Mouse (Mus musculus) limb, embryonic 13.5 days (tissue): ENCODE results near the gene Plekhg4. TPM values are rescaled to one million over a fixed set of nuclear protein-coding genes. Genes with fewer than 3 reads are reported as not detected.

Experiments
- ATAC-seq: fragments of 200-750 bp; cut with Nextera tagmentation; 2 replicates; pipeline ENCODE4 v1.8.0; 2017; ENCODE audit warnings: low read depth, moderate number of reproducible peaks, moderate TSS enrichment; ENCODE audit not compliant: low FRiP score
- H3K27ac ChIP-seq: fragments of 300-500 bp; sonication (generic); 2 replicates; pipeline ENCODE4 v1.5.1; 2015; ENCODE audit warnings: inconsistent platforms, mild to moderate bottlenecking, moderate library complexity
- H3K27me3 ChIP-seq: fragments of 300-500 bp; sonication (generic); 2 replicates; pipeline ENCODE4 v1.6.1; 2015; ENCODE audit warnings: mild to moderate bottlenecking, inconsistent platforms
- H3K36me3 ChIP-seq: fragments of 300-500 bp; sonication (generic); 2 replicates; pipeline ENCODE4 v1.6.1; 2015; ENCODE audit warnings: inconsistent platforms, mild to moderate bottlenecking, moderate library complexity
- H3K4me1 ChIP-seq: fragments of 300-500 bp; sonication (generic); 2 replicates; pipeline ENCODE4 v1.6.1; 2015; ENCODE audit warnings: inconsistent platforms
- H3K4me2 ChIP-seq: fragments of 300-500 bp; sonication (generic); replicated peaks from 2 replicates; pipeline ENCODE4 v1.6.1; 2015; ENCODE audit warnings: inconsistent platforms, mild to moderate bottlenecking, moderate library complexity
- H3K4me3 ChIP-seq: fragments of 300-500 bp; sonication (generic); 2 replicates; pipeline ENCODE4 v1.5.1; 2015; ENCODE audit warnings: moderate library complexity, mild to moderate bottlenecking, inconsistent platforms
- H3K9ac ChIP-seq: fragments of 300-500 bp; sonication (generic); 2 replicates; pipeline ENCODE4 v1.6.1; 2015; ENCODE audit warnings: mild to moderate bottlenecking, inconsistent platforms
- H3K9me3 ChIP-seq: fragments of 300-500 bp; sonication (generic); 2 replicates; pipeline ENCODE4 v1.6.1; 2016; ENCODE audit warnings: inconsistent platforms
- WGBS: fragments of 180-500 bp; shearing (Covaris S2); methylation state at CpG from one replicate; pipeline ENCODE4 v1.1.7; 2015; 5-methylcytosine and 5-hydroxymethylcytosine counted together
- polyA plus RNA-seq: library from polyadenylated mRNA; unstranded; fragments of >200 nt; fragmentation: Nextera tagmentation; extraction: Ambion mirVana; gene quantifications from 2 replicates; pipeline ENCODE4 v1.2.1, GENCODE M21; 2015

The Plekhg4 gene
- polyA plus RNA-seq, 1 experiment from 2014 or later = 0.73 TPM

- Histone ChIP-seq H3K4me3 (no peak overlapping the region), H3K4me2 (no peak overlapping the region), H3K27ac (no peak overlapping the region), H3K27me3 (peaks cover 21% of the 10 kb centered on the region), H3K9me3 (no peaks in the 10 kb centered on the region), H3K4me1 (0 out of 2 replicates have a peak, but pooled peaks cover under 1% of the 10 kb centered on the region), H3K9ac (no peak overlapping the region), H3K36me3 (no peaks in the 10 kb centered on the region)
- ATAC-seq = no peak
- WGBS = 74% methylated on average over 2 of the region's 2 CpGs
Observed at GRCm38 (mm10) chr8:105418992-105419391, 45.9 kb downstream of the Plekhg4 start.

DNA sequence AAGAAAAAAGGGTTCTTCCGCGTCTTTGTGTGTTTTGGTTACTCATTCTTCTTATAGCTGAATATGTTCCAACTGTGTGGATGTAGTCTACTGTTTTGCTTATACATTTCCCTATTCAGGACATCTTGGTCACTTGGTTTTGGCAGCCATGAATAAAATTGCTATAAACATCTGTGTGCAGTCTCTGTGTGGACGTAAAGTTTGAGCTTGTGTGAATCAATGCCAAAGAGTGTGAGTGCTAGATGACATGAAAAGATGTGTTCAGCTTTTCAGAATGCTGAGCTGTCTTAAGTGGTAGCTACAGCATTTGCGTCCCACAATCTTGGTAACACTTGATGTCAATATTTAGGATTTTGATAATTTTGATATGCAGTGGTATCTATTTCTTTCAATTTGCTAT is 46.7 kb downstream of the Plekhg4 start:
- Histone ChIP-seq H3K9me3 (no peaks in the 10 kb centered on the region), H3K36me3 (no peaks in the 10 kb centered on the region), H3K4me1 (no peaks in the 10 kb centered on the region), H3K27ac (no peak overlapping the region), H3K4me3 (no peak overlapping the region), H3K4me2 (no peak overlapping the region), H3K27me3 (peaks cover 12% of the 10 kb centered on the region), H3K9ac (no peak overlapping the region)
- no peak for ATAC-seq
- 89% methylated on average over 4 of the region's 4 CpGs for WGBS

GRCm38 (mm10) chr8:105422006-105422405 is 48.9 kb downstream of the Plekhg4 start:
- H3K4me1 ChIP-seq = no peaks in the 10 kb centered on the region
- no peak for ATAC-seq
- H3K4me2 ChIP-seq = no peak overlapping the region
- no peaks in the 10 kb centered on the region for H3K27me3 ChIP-seq
- H3K27ac ChIP-seq = no peak overlapping the region
- H3K9me3 ChIP-seq = no peaks in the 10 kb centered on the region
- 75% methylated on average over 1 of the region's 1 CpGs for WGBS
- no peaks in the 10 kb centered on the region for H3K36me3 ChIP-seq
- H3K9ac ChIP-seq = no peak overlapping the region
- H3K4me3 ChIP-seq = no peak overlapping the region

- Histone ChIP-seq H3K9ac (no peak overlapping the region), H3K4me1 (no peaks in the 10 kb centered on the region), H3K9me3 (no peaks in the 10 kb centered on the region), H3K36me3 (no peaks in the 10 kb centered on the region), H3K4me2 (no peak overlapping the region), H3K27ac (no peak overlapping the region), H3K4me3 (no peak overlapping the region), H3K27me3 (peaks cover 4% of the 10 kb centered on the region; the same call in 1 of the 2 replicates)
- ATAC-seq = no peak
- 79% methylated on average over 6 of the region's 6 CpGs for WGBS
Observed at GRCm38 (mm10) chr8:105426878-105427277, 53.8 kb downstream of the Plekhg4 start.

GRCm38 (mm10) chr8:105431743-105432515 is 58.9 kb downstream of the Plekhg4 start:
- no peak overlapping the region for H3K4me3 ChIP-seq
- WGBS = 69% methylated on average over 7 of the region's 7 CpGs

More at GRCm38 (mm10) chr8:105431743-105432515, 58.9 kb downstream of the Plekhg4 start:
- Histone ChIP-seq H3K9me3 (no peaks in the 10 kb centered on the region), H3K27ac (no peak overlapping the region), H3K9ac (no peak overlapping the region), H3K4me2 (no peak overlapping the region), H3K36me3 (no peaks in the 10 kb centered on the region), H3K27me3 (peaks cover 4% of the 10 kb centered on the region; the same call in 1 of the 2 replicates), H3K4me1 (no peaks in the 10 kb centered on the region)
- no peak for ATAC-seq

Other genes starting within 250 kb of the Plekhg4 start
- gene Ces4a, start 241.5 kb upstream of the Plekhg4 start, polyA plus RNA-seq = not detected in 2 replicates
- gene Cbfb, start 202.6 kb upstream of the Plekhg4 start, polyA plus RNA-seq = 97.1 and 101 TPM in 2 replicates
- gene D230025D16Rik, start 148.1 kb upstream of the Plekhg4 start, polyA plus RNA-seq = 27.3 and 27.6 TPM in 2 replicates
- 24.7 and 25.4 TPM in 2 replicates for gene B3gnt9, start 118.1 kb upstream of the Plekhg4 start, polyA plus RNA-seq
- gene Tradd, start 108.7 kb upstream of the Plekhg4 start, polyA plus RNA-seq = 20.1 and 23.2 TPM in 2 replicates
- gene Fbxl8, start 108.6 kb upstream of the Plekhg4 start, polyA plus RNA-seq = 2.6 and 2.8 TPM in 2 replicates
- 0.11 and 0.19 TPM in 2 replicates for gene Hsf4, start 103.5 kb upstream of the Plekhg4 start, polyA plus RNA-seq
- gene Nol3, start 97.1 kb upstream of the Plekhg4 start, polyA plus RNA-seq = 2.7 and 3.1 TPM in 2 replicates
- gene 4931428F04Rik, start 83.4 kb upstream of the Plekhg4 start, polyA plus RNA-seq = 16.3 TPM in 2 replicates
- gene Exoc3l, start 77.2 kb upstream of the Plekhg4 start, polyA plus RNA-seq = 8.3 and 9.1 TPM in 2 replicates
- 73.6 and 75.4 TPM in 2 replicates for gene E2f4, start 75.6 kb upstream of the Plekhg4 start, polyA plus RNA-seq
- gene Elmo3, start 67.7 kb upstream of the Plekhg4 start, polyA plus RNA-seq = 3.9 and 5.1 TPM in 2 replicates
- 1.8 and 2.7 TPM in 2 replicates for gene Lrrc29, start 47.0 kb upstream of the Plekhg4 start, polyA plus RNA-seq
- gene Tmem208, start 46.9 kb upstream of the Plekhg4 start, polyA plus RNA-seq = 119 and 122 TPM in 2 replicates
- 2.1 and 2.3 TPM in 2 replicates for gene Fhod1, start 25.3 kb upstream of the Plekhg4 start, polyA plus RNA-seq
- 6.0 and 6.4 TPM in 2 replicates for gene Slc9a5, start 24.4 kb upstream of the Plekhg4 start, polyA plus RNA-seq
- gene Kctd19, start 40.2 kb downstream of the Plekhg4 start, polyA plus RNA-seq = not detected in 2 replicates
- 0.36 and 0.55 TPM in 2 replicates for gene Lrrc36, start 40.3 kb downstream of the Plekhg4 start, polyA plus RNA-seq
- gene Tppp3, start 98.3 kb downstream of the Plekhg4 start, polyA plus RNA-seq = 65.4 and 71.1 TPM in 2 replicates
- 42.5 and 45.3 TPM in 2 replicates for gene Zdhhc1, start 123.6 kb downstream of the Plekhg4 start, polyA plus RNA-seq
- 5.9 and 7.6 TPM in 2 replicates for gene Hsd11b2, start 145.5 kb downstream of the Plekhg4 start, polyA plus RNA-seq
- gene Atp6v0d1, start 192.8 kb downstream of the Plekhg4 start, polyA plus RNA-seq = 82.5 and 83.5 TPM in 2 replicates
- gene Ripor1, start 232.0 kb downstream of the Plekhg4 start, polyA plus RNA-seq = 20.1 and 20.2 TPM in 2 replicates